Mouse (Mus musculus): Measurements from ENCODE around the gene Spib. TPM values are rescaled to one million over a fixed set of nuclear protein-coding genes. Genes with fewer than 3 reads are reported as not detected.

Gene Spib
- polyA plus RNA-seq, 1 experiment from 2014 or later: 0.20 TPM

GRCm38 (mm10) chr7:44565414-44565813 is 33.5 kb upstream of the Spib start:
- no peaks in the 10 kb centered on the region for H3K9me3 ChIP-seq (ENCODE audit: control insufficient read depth, low read length)
- no peaks in the 10 kb centered on the region for H3K4me1 ChIP-seq (replicated peaks; ENCODE audit: control insufficient read depth, insufficient read depth, low read length)
- WGBS: 72% methylated on average over 6 of the region's 6 CpGs
- H3K4me3 ChIP-seq (ENCODE audit: low read depth, low read length): no peak overlapping the region
- no peak overlapping the region for H3K27ac ChIP-seq (ENCODE audit: low read depth)
- ATAC-seq (replicated peaks; ENCODE audit: low FRiP score, low TSS enrichment, low read depth) (no peak), DNase-seq (ENCODE audit: low spot score) (no peak)
- H3K36me3 ChIP-seq (ENCODE audit: control insufficient read depth, insufficient read depth, low read length): no peaks in the 10 kb centered on the region
- no peaks in the 10 kb centered on the region for H3K27me3 ChIP-seq (replicated peaks; ENCODE audit: control insufficient read depth, insufficient read depth, low read length)
- H3K4me2 ChIP-seq (ENCODE audit: low read length): no peak overlapping the region
- H3K9ac ChIP-seq (ENCODE audit: low read length): no peak overlapping the region

GRCm38 (mm10) chr7:44564486-44564885 is 32.6 kb upstream of the Spib start:
- Histone ChIP-seq H3K4me1 (replicated peaks; ENCODE audit: control insufficient read depth, insufficient read depth, low read length) (no peaks in the 10 kb centered on the region), H3K36me3 (ENCODE audit: control insufficient read depth, insufficient read depth, low read length) (no peaks in the 10 kb centered on the region), H3K9me3 (ENCODE audit: control insufficient read depth, low read length) (no peaks in the 10 kb centered on the region), H3K4me2 (ENCODE audit: low read length) (no peak overlapping the region), H3K27me3 (replicated peaks; ENCODE audit: control insufficient read depth, insufficient read depth, low read length) (no peaks in the 10 kb centered on the region), H3K9ac (ENCODE audit: low read length) (no peak overlapping the region), H3K27ac (ENCODE audit: low read depth) (no peak overlapping the region), H3K4me3 (ENCODE audit: low read depth, low read length) (no peak overlapping the region)
- WGBS: 84% methylated on average over 10 of the region's 10 CpGs
- DNase-seq (ENCODE audit: low spot score) (no peak), ATAC-seq (replicated peaks; ENCODE audit: low FRiP score, low TSS enrichment, low read depth) (no peak)

- ATAC-seq (replicated peaks; ENCODE audit: low FRiP score, low TSS enrichment, low read depth) (no peak), DNase-seq (ENCODE audit: low spot score) (no peak)
- Histone ChIP-seq H3K4me2 (ENCODE audit: low read length) (no peak overlapping the region), H3K27ac (ENCODE audit: low read depth) (no peak overlapping the region), H3K27me3 (replicated peaks; ENCODE audit: control insufficient read depth, insufficient read depth, low read length) (no peaks in the 10 kb centered on the region), H3K9ac (ENCODE audit: low read length) (no peak overlapping the region), H3K4me1 (replicated peaks; ENCODE audit: control insufficient read depth, insufficient read depth, low read length) (no peaks in the 10 kb centered on the region), H3K36me3 (ENCODE audit: control insufficient read depth, insufficient read depth, low read length) (no peaks in the 10 kb centered on the region), H3K9me3 (ENCODE audit: control insufficient read depth, low read length) (no peaks in the 10 kb centered on the region), H3K4me3 (ENCODE audit: low read depth, low read length) (no peak overlapping the region)
- 49% methylated on average over 8 of the region's 8 CpGs for WGBS
These were observed 31.4 kb upstream of the Spib start for GRCm38 (mm10) chr7:44563284-44563683.

GRCm38 (mm10) chr7:44560435-44561400 is 28.8 kb upstream of the Spib start:
- no peak overlapping the region for H3K27ac ChIP-seq (ENCODE audit: low read depth)
- no peaks in the 10 kb centered on the region for H3K9me3 ChIP-seq (ENCODE audit: control insufficient read depth, low read length)
- peak; percentile 49; the same call in 1 of the 2 replicates for ATAC-seq (replicated peaks; ENCODE audit: low FRiP score, low TSS enrichment, low read depth)
- no peak overlapping the region for H3K4me3 ChIP-seq (ENCODE audit: low read depth, low read length)
- DNase-seq (ENCODE audit: low spot score): peak; percentile 87
- no peaks in the 10 kb centered on the region for H3K36me3 ChIP-seq (ENCODE audit: control insufficient read depth, insufficient read depth, low read length)
- H3K4me1 ChIP-seq (replicated peaks; ENCODE audit: control insufficient read depth, insufficient read depth, low read length): no peaks in the 10 kb centered on the region
- H3K27me3 ChIP-seq (replicated peaks; ENCODE audit: control insufficient read depth, insufficient read depth, low read length): no peaks in the 10 kb centered on the region
- WGBS: 52% methylated on average over 18 of the region's 18 CpGs
- no peak overlapping the region for H3K9ac ChIP-seq (ENCODE audit: low read length)
- H3K4me2 ChIP-seq (ENCODE audit: low read length): no peak overlapping the region

GRCm38 (mm10) chr7:44557629-44558028 is 25.8 kb upstream of the Spib start:
- Histone ChIP-seq H3K27me3 (replicated peaks; ENCODE audit: control insufficient read depth, insufficient read depth, low read length) (no peaks in the 10 kb centered on the region), H3K36me3 (ENCODE audit: control insufficient read depth, insufficient read depth, low read length) (no peaks in the 10 kb centered on the region), H3K4me2 (ENCODE audit: low read length) (no peak overlapping the region), H3K27ac (ENCODE audit: low read depth) (no peak overlapping the region), H3K4me3 (ENCODE audit: low read depth, low read length) (no peak overlapping the region), H3K9me3 (ENCODE audit: control insufficient read depth, low read length) (no peaks in the 10 kb centered on the region), H3K9ac (ENCODE audit: low read length) (no peak overlapping the region), H3K4me1 (replicated peaks; ENCODE audit: control insufficient read depth, insufficient read depth, low read length) (peaks cover 6% of the 10 kb centered on the region)
- DNase-seq (ENCODE audit: low spot score) (no peak), ATAC-seq (replicated peaks; ENCODE audit: low FRiP score, low TSS enrichment, low read depth) (no peak)
- 77% methylated on average over 2 of the region's 2 CpGs for WGBS

GRCm38 (mm10) chr7:44553826-44554225 is 22.0 kb upstream of the Spib start, which contains the start of gene Nr1h2:
Gene Nr1h2 (minus strand): TSS chr7:44553951.
- Histone ChIP-seq H3K36me3 (ENCODE audit: control insufficient read depth, insufficient read depth, low read length) (peaks cover 30% of the 10 kb centered on the region), H3K4me1 (replicated peaks; ENCODE audit: control insufficient read depth, insufficient read depth, low read length) (peaks cover 6% of the 10 kb centered on the region), H3K4me3 (ENCODE audit: low read depth, low read length) (peak within 1 kb of the TSS; percentile 87), H3K27ac (ENCODE audit: low read depth) (peak within 1 kb of the TSS; percentile 98), H3K4me2 (ENCODE audit: low read length) (peak within 1 kb of the TSS; percentile 82), H3K9me3 (ENCODE audit: control insufficient read depth, low read length) (no peaks in the 10 kb centered on the region), H3K9ac (ENCODE audit: low read length) (peak within 1 kb of the TSS; percentile 74), H3K27me3 (replicated peaks; ENCODE audit: control insufficient read depth, insufficient read depth, low read length) (no peaks in the 10 kb centered on the region)
- WGBS: 0% methylated on average over 22 of the region's 22 CpGs
- DNase-seq (ENCODE audit: low spot score): peak; percentile 96
- ATAC-seq (replicated peaks; ENCODE audit: low FRiP score, low TSS enrichment, low read depth): peak; percentile 87

- peak; percentile 72 for ATAC-seq (replicated peaks; ENCODE audit: low FRiP score, low TSS enrichment, low read depth)
- under 1% methylated on average over 31 of the region's 32 CpGs for WGBS
These were observed 21.4 kb upstream of the Spib start for GRCm38 (mm10) chr7:44553196-44553764.

GRCm38 (mm10) chr7:44552141-44552908 is 20.5 kb upstream of the Spib start:
- Histone ChIP-seq H3K9me3 (ENCODE audit: control insufficient read depth, low read length) (no peaks in the 10 kb centered on the region), H3K4me1 (replicated peaks; ENCODE audit: control insufficient read depth, insufficient read depth, low read length) (peaks cover 14% of the 10 kb centered on the region), H3K36me3 (ENCODE audit: control insufficient read depth, insufficient read depth, low read length) (peaks cover 30% of the 10 kb centered on the region), H3K4me2 (ENCODE audit: low read length) (peak overlapping the region; percentile 82), H3K4me3 (ENCODE audit: low read depth, low read length) (peak overlapping the region; percentile 87), H3K27ac (ENCODE audit: low read depth) (no peak overlapping the region), H3K9ac (ENCODE audit: low read length) (no peak overlapping the region), H3K27me3 (replicated peaks; ENCODE audit: control insufficient read depth, insufficient read depth, low read length) (no peaks in the 10 kb centered on the region)
- 86% methylated on average over 31 of the region's 31 CpGs for WGBS
- ATAC-seq (replicated peaks; ENCODE audit: low FRiP score, low TSS enrichment, low read depth): no peak
- no peak for DNase-seq (ENCODE audit: low spot score)

More at GRCm38 (mm10) chr7:44553196-44553764, 21.4 kb upstream of the Spib start:
- H3K4me1 ChIP-seq (replicated peaks; ENCODE audit: control insufficient read depth, insufficient read depth, low read length): peaks cover 6% of the 10 kb centered on the region
- H3K27me3 ChIP-seq (replicated peaks; ENCODE audit: control insufficient read depth, insufficient read depth, low read length): no peaks in the 10 kb centered on the region
- H3K4me2 ChIP-seq (ENCODE audit: low read length): peak overlapping the region; percentile 82
- peak overlapping the region; percentile 87 for H3K4me3 ChIP-seq (ENCODE audit: low read depth, low read length)
- peak; percentile 94 for DNase-seq (ENCODE audit: low spot score)
- H3K36me3 ChIP-seq (ENCODE audit: control insufficient read depth, insufficient read depth, low read length): peaks cover 30% of the 10 kb centered on the region
- peak overlapping the region; percentile 74 for H3K9ac ChIP-seq (ENCODE audit: low read length)
- peak overlapping the region; percentile 98 for H3K27ac ChIP-seq (ENCODE audit: low read depth)
- no peaks in the 10 kb centered on the region for H3K9me3 ChIP-seq (ENCODE audit: control insufficient read depth, low read length)

Measured in intestine, embryonic 14.5 days (tissue).